Mouse (Mus musculus) cerebellum, postnatal 14 days (tissue): ENCODE results near the gene Mast4.

ENCODE experiments used
- DNase-seq, 2 experiments: peaks; one replicate each; pipeline ENCODE4 v3.0.0; 2021; ENCODE audit warnings: mixed read lengths in 2 of 2

Mast4 gene

GRCm38 (mm10) chr13:103315113-103315708, 19.1 kb downstream of the Mast4 start:
- DNase-seq: no peak

- DNase-seq: no peak
Measured at GRCm38 (mm10) chr13:103308296-103308695, 26.0 kb downstream of the Mast4 start.

GRCm38 (mm10) chr13:103303826-103304225, 30.5 kb downstream of the Mast4 start:
- no peak for DNase-seq

- DNase-seq: no peak
Measured at GRCm38 (mm10) chr13:103302508-103302907, 31.8 kb downstream of the Mast4 start.

GRCm38 (mm10) chr13:103302077-103302476, 32.2 kb downstream of the Mast4 start:
- no peak for DNase-seq

- DNase-seq: no peak
Measured at GRCm38 (mm10) chr13:103294424-103294823, 39.9 kb downstream of the Mast4 start.

- DNase-seq: no peak
Measured at GRCm38 (mm10) chr13:103293121-103293520, 41.2 kb downstream of the Mast4 start.

GRCm38 (mm10) chr13:103291098-103291497, 43.2 kb downstream of the Mast4 start:
- no peak for DNase-seq

- no peak for DNase-seq
Measured at GRCm38 (mm10) chr13:103285821-103286220, 48.5 kb downstream of the Mast4 start.

GRCm38 (mm10) chr13:103285036-103285435, 49.3 kb downstream of the Mast4 start:
- DNase-seq: no peak

GRCm38 (mm10) chr13:103270856-103271391, 63.4 kb downstream of the Mast4 start:
- no peak for DNase-seq

GRCm38 (mm10) chr13:103262707-103263106, 71.6 kb downstream of the Mast4 start:
- DNase-seq: no peak

GRCm38 (mm10) chr13:103262061-103262460, 72.2 kb downstream of the Mast4 start:
- no peak for DNase-seq

- DNase-seq: no peak
Measured at GRCm38 (mm10) chr13:103260414-103260813, 73.9 kb downstream of the Mast4 start.

- no peak for DNase-seq
Measured at GRCm38 (mm10) chr13:103258106-103258505, 76.2 kb downstream of the Mast4 start.

GRCm38 (mm10) chr13:103254861-103255260, 79.4 kb downstream of the Mast4 start:
- DNase-seq: no peak

GRCm38 (mm10) chr13:103253077-103253476, 81.2 kb downstream of the Mast4 start:
- DNase-seq: no peak

- no peak for DNase-seq
Measured at GRCm38 (mm10) chr13:103248102-103249054, 85.9 kb downstream of the Mast4 start.

GRCm38 (mm10) chr13:103246973-103247718, 87.2 kb downstream of the Mast4 start:
- DNase-seq: no peak

- DNase-seq: no peak
Measured at GRCm38 (mm10) chr13:103245431-103245830, 88.9 kb downstream of the Mast4 start.

- no peak for DNase-seq
Measured at GRCm38 (mm10) chr13:103244053-103244452, 90.2 kb downstream of the Mast4 start.

GRCm38 (mm10) chr13:103241092-103241491, 93.2 kb downstream of the Mast4 start:
- no peak for DNase-seq

GRCm38 (mm10) chr13:103239654-103240053, 94.6 kb downstream of the Mast4 start:
- no peak for DNase-seq
